Mouse (Mus musculus) layer of hippocampus, adult 18-20 months (tissue): ENCODE measurements around the gene Lpp. TPM values are rescaled to one million over a fixed set of nuclear protein-coding genes. Genes with fewer than 3 reads are reported as not detected.
A peak's percentile ranks its signal among the peaks of the same experiment; 100 is the strongest.

Experiments used
- DNase-seq, 2 experiments: peaks; one replicate each; pipeline ENCODE4 v3.0.0; 2022; ENCODE audit warnings: low spot score in 2 of 2
- long read RNA-seq: library from polyadenylated mRNA; stranded (forward); transcript quantifications from one replicate; pipeline ENCODE4 v2.0.0, GENCODE M21; 2021
- total RNA-seq, 2 experiments: library from RNA; stranded (reverse); gene quantifications; 2 replicates each; pipeline ENCODE4 v1.2.3; 2021

Gene Lpp
- 1 to 10 TPM; 7.5 to 7.8 TPM for total RNA-seq
- long read RNA-seq, full-length matches to known transcripts, result 1 of 13 reads
- long read RNA-seq, partial matches to known transcripts, result 1 of 13 reads
- long read RNA-seq, other reads (novel, unspliced or antisense), result 11 of 13 reads

- DNase-seq, result peak; percentile 14 to 53
These were observed at the start of gene Lpp for GRCm38 (mm10) chr16:24392651-24393555. TSS of gene Lpp (plus strand) at chr16:24393507.

GRCm38 (mm10) chr16:24347582-24348411 is 45.5 kb upstream of the Lpp start:
- DNase-seq, result peak in 1 of 2 experiments; percentile 38

GRCm38 (mm10) chr16:24350306-24350705 is 43.0 kb upstream of the Lpp start:
- DNase-seq, result no peak

- no peak for DNase-seq
These were observed 42.6 kb upstream of the Lpp start for GRCm38 (mm10) chr16:24350751-24351150.

- DNase-seq, result no peak
These were observed 41.5 kb upstream of the Lpp start for GRCm38 (mm10) chr16:24351811-24352210.

- no peak for DNase-seq
These were observed 39.5 kb upstream of the Lpp start for GRCm38 (mm10) chr16:24353816-24354215.

- no peak for DNase-seq
These were observed 31.6 kb upstream of the Lpp start for GRCm38 (mm10) chr16:24361667-24362066.

- DNase-seq, result no peak
These were observed 29.1 kb upstream of the Lpp start for GRCm38 (mm10) chr16:24364030-24364687.

- DNase-seq, result no peak
These were observed 27.4 kb upstream of the Lpp start for GRCm38 (mm10) chr16:24365900-24366299.

GRCm38 (mm10) chr16:24367071-24367470 is 26.2 kb upstream of the Lpp start:
- no peak for DNase-seq

GRCm38 (mm10) chr16:24367506-24367905 is 25.8 kb upstream of the Lpp start:
- no peak for DNase-seq

- DNase-seq, result no peak
These were observed 16.8 kb upstream of the Lpp start for GRCm38 (mm10) chr16:24376478-24376877.

GRCm38 (mm10) chr16:24390596-24390995 is 2.7 kb upstream of the Lpp start:
- DNase-seq, result peak; percentile 30 to 78

GRCm38 (mm10) chr16:24391111-24391510 is 2.2 kb upstream of the Lpp start:
- DNase-seq, result no peak

- no peak for DNase-seq
These were observed 1.4 kb upstream of the Lpp start for GRCm38 (mm10) chr16:24391901-24392300.

- DNase-seq, result peak in 1 of 2 experiments; percentile 12
These were observed 376 bp downstream of the Lpp start for GRCm38 (mm10) chr16:24393556-24394210.

- DNase-seq, result no peak
These were observed 1.1 kb downstream of the Lpp start for GRCm38 (mm10) chr16:24394211-24394991.

- no peak for DNase-seq
These were observed 1.8 kb downstream of the Lpp start for GRCm38 (mm10) chr16:24395100-24395499.

GRCm38 (mm10) chr16:24396504-24396903 is 3.2 kb downstream of the Lpp start:
- DNase-seq, result no peak

- no peak for DNase-seq
These were observed 5.2 kb downstream of the Lpp start for GRCm38 (mm10) chr16:24398476-24398875.
